24 mouse cellular contexts compared by ENCODE assay signal in the genomic region with DNA sequence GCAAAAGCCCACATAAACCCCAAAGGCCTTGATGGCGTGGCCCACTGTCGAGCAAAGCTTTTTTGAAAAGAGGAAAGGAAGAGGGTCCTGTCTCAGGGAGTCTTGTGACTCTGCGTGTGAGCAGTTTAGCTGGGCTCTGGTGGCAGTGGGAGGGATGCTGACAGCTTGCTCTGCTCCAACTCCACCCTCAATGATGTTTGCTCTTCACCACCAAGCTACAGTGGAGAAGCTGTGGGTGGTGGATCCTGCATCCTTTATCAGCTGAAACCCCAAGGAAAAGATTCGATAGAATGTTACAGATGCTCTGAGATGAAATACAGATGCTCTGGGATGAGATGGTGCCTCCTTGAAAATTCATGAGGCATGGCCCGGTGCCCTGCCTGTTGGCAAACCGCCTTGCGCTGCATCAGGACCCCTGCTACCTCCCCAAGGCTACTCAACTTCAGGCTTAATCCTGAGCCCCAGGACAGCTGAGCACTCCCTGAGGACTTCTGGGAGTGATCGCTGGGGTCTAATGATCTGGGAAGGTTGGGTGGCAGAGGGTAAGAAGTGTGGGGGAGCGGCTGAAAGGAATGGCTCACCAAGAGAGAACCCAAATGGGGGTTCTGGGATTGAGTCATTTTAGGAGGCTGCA.
A peak's percentile ranks its signal among the peaks of the same experiment; 100 is the strongest.
DNase-seq lines count a peak whose midpoint lies in the region; ATAC-seq lines count a peak whose summit lies in the region.
"Had no signal": no experiment of that assay in that cellular context is flagged by ENCODE, and none has a peak within 500 bp of the region (broad histone marks: within the 10 kb centered on the region; RNA-seq: fewer than 3 reads in every experiment).

No protein-coding gene starts in this region.

- H3K9ac ChIP-seq in hindbrain, embryonic 13.5 days = no peak overlapping the region
- H3K9ac ChIP-seq in hindbrain, embryonic 11.5 days (ENCODE audit: low read depth, low read length) = no peak overlapping the region
- H3K9ac ChIP-seq: embryonic facial prominence, embryonic 13.5 days; forebrain, embryonic 12.5 days; liver, embryonic 14.5 days; lung, embryonic 14.5 days; midbrain, embryonic 12.5 days; neural tube, embryonic 12.5 days had no signal

- no peak for ATAC-seq in hindbrain, embryonic 13.5 days (ENCODE audit: low FRiP score)
- ATAC-seq in hindbrain, embryonic 11.5 days (ENCODE audit: low FRiP score) = no peak
- ATAC-seq: intestine, embryonic 16.5 days; Patski had no signal

- peaks cover 43% of the 10 kb centered on the region for H3K4me1 ChIP-seq in hindbrain, embryonic 13.5 days (replicated peaks)
- 0 out of 2 replicates have a peak, but pooled peaks cover 2% of the 10 kb centered on the region for H3K4me1 ChIP-seq in hindbrain, embryonic 11.5 days (replicated peaks; ENCODE audit: control insufficient read depth, insufficient read depth, low read length)

- H3K27me3 ChIP-seq in hindbrain, embryonic 13.5 days = no peaks in the 10 kb centered on the region
- no peaks in the 10 kb centered on the region for H3K27me3 ChIP-seq in hindbrain, embryonic 11.5 days (ENCODE audit: control insufficient read depth, insufficient read depth, low read length)
- H3K27me3 ChIP-seq: neural tube, embryonic 12.5 days; Patski had no signal

- no peak overlapping the region for H3K4me3 ChIP-seq in hindbrain, embryonic 13.5 days
- no peak overlapping the region for H3K4me3 ChIP-seq in hindbrain, embryonic 11.5 days (ENCODE audit: low read depth, low read length)
- H3K4me3 ChIP-seq: embryonic facial prominence, embryonic 13.5 days; erythroblast, embryonic 14.5 days; forebrain, embryonic 12.5 days; heart, embryonic 10.5 days; midbrain, embryonic 12.5 days; neural tube, embryonic 12.5 days had no signal

- WGBS in hindbrain, embryonic 13.5 days = 59% methylated on average over 9 of the region's 9 CpGs
- WGBS in hindbrain, embryonic 11.5 days = 73% methylated on average over 9 of the region's 9 CpGs

- H3K4me2 ChIP-seq in hindbrain, embryonic 13.5 days = no peak overlapping the region
- no peak overlapping the region for H3K4me2 ChIP-seq in hindbrain, embryonic 11.5 days (replicated peaks; ENCODE audit: low read depth, low read length)
- H3K4me2 ChIP-seq: embryonic facial prominence, embryonic 13.5 days; forebrain, embryonic 12.5 days; lung, embryonic 14.5 days; midbrain, embryonic 12.5 days; neural tube, embryonic 12.5 days had no signal

- H3K9me3 ChIP-seq in hindbrain, embryonic 13.5 days = no peaks in the 10 kb centered on the region
- H3K9me3 ChIP-seq in hindbrain, embryonic 11.5 days (ENCODE audit: control insufficient read depth, low read length) = no peaks in the 10 kb centered on the region
- H3K9me3 ChIP-seq: embryonic facial prominence, embryonic 13.5 days; forebrain, embryonic 12.5 days; heart, embryonic 10.5 days; midbrain, embryonic 12.5 days; neural tube, embryonic 12.5 days had no signal

- intact Hi-C loops in left cerebral cortex, postnatal 10 days (cut with DNase I) = no loop called here

- no peak for DNase-seq in hindbrain, embryonic 11.5 days (ENCODE audit: low spot score)
- peak; percentile 7 for DNase-seq in left cerebral cortex, adult 11 months (ENCODE audit: low spot score)
- no peak for DNase-seq in left cerebral cortex, postnatal 10 days (ENCODE audit: extremely low spot score in 1 of 2, low spot score in 2 of 2)
- peak; percentile 11 for DNase-seq in right cerebral cortex, postnatal 4 days
- DNase-seq in right cerebral cortex, postnatal 14 days = no peak
- no peak for DNase-seq in thymus, postnatal 4 days
- DNase-seq: adrenal gland, adult 2 months; cerebellum, adult 18-20 months; cerebellum, postnatal 25 days; embryo, embryonic 11 days; kidney, adult 9 months; kidney, postnatal 14 days; lung, embryonic 14.5 days; spleen, adult 18-20 months had no signal

- peak overlapping the region; percentile 60; the same call in 1 of the 2 replicates for H3K27ac ChIP-seq in hindbrain, embryonic 13.5 days
- no peak overlapping the region for H3K27ac ChIP-seq in hindbrain, embryonic 11.5 days (ENCODE audit: low read depth, low read length)
- H3K27ac ChIP-seq: embryonic facial prominence, embryonic 13.5 days; forebrain, embryonic 12.5 days; heart, embryonic 10.5 days; liver, embryonic 14.5 days; midbrain, embryonic 12.5 days; neural tube, embryonic 12.5 days had no signal

- no peaks in the 10 kb centered on the region for H3K36me3 ChIP-seq in hindbrain, embryonic 13.5 days
- no peaks in the 10 kb centered on the region for H3K36me3 ChIP-seq in hindbrain, embryonic 11.5 days (ENCODE audit: control insufficient read depth, insufficient read depth, low read length)
- H3K36me3 ChIP-seq: embryonic facial prominence, embryonic 13.5 days; forebrain, embryonic 12.5 days; heart, embryonic 10.5 days; midbrain, embryonic 12.5 days; neural tube, embryonic 12.5 days had no signal

Comparison
In these comparisons a context has a peak if more than half of its experiments do, and no peak if none do; other contexts are left out.
1. DNase-seq: peak in left cerebral cortex, adult 11 months (single experiment) and right cerebral cortex, postnatal 4 days (single experiment); none in hindbrain, embryonic 11.5 days (single experiment), left cerebral cortex, postnatal 10 days (0 of 2), right cerebral cortex, postnatal 14 days (single experiment) and thymus, postnatal 4 days (single experiment).